In the genomic region with DNA sequence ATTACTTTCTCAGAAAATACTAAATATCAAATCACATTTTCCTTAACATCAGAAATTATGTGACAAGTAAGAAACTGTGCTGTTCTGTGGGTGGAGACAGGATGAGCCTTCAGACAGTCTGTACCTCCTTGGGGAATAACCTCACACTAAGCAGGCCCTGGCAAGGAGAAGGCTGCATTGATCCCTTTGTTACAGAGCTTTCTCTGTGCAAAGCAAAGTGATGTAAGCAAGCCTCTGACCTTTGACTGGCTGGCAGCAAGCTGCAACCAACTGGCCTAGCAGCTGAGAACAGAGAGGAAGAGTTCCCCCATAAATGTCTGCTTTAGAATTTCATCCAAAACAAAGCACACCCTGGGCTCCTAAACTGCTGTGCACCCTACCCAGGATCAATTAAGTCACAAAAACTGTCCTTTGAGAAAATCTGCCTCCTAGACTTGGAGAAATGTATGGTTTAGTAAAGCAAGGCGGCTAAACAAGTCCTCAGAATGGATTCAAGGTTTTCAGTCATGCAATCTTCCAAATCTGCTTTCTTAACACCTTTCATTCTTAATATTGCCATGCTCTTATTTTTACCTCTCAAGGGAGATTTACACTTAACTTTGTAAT, we compare ENCODE assay signal across 10 mouse cellular contexts. TPM values are rescaled to one million over a fixed set of nuclear protein-coding genes. Genes with fewer than 3 reads are reported as not detected.
DNase-seq lines count a peak whose midpoint lies in the region; ATAC-seq and TF ChIP-seq lines count a peak whose summit lies in the region.
"Had no signal": no experiment of that assay in that cellular context is flagged by ENCODE, and none has a peak within 500 bp of the region (broad histone marks: within the 10 kb centered on the region; RNA-seq: fewer than 3 reads in every experiment).

No protein-coding gene starts in this region.

- no peaks in the 10 kb centered on the region for H3K36me3 ChIP-seq in lung, embryonic 14.5 days (ENCODE audit: insufficient read depth)
- H3K36me3 ChIP-seq in embryonic facial prominence, embryonic 13.5 days = no peaks in the 10 kb centered on the region
- H3K36me3 ChIP-seq in kidney, embryonic 15.5 days = no peaks in the 10 kb centered on the region
- H3K36me3 ChIP-seq in neural tube, embryonic 14.5 days (ENCODE audit: control insufficient read depth, insufficient read depth, low read length) = no peaks in the 10 kb centered on the region

- no peak overlapping the region for H3K4me3 ChIP-seq in lung, embryonic 14.5 days (ENCODE audit: low read depth, low read length)
- H3K4me3 ChIP-seq in embryonic facial prominence, embryonic 13.5 days = no peak overlapping the region
- H3K4me3 ChIP-seq in kidney, embryonic 15.5 days (replicated peaks) = no peak overlapping the region
- no peak overlapping the region for H3K4me3 ChIP-seq in neural tube, embryonic 14.5 days (ENCODE audit: low read depth, low read length)

- no peak overlapping the region for H3K4me2 ChIP-seq in lung, embryonic 14.5 days
- H3K4me2 ChIP-seq in embryonic facial prominence, embryonic 13.5 days = no peak overlapping the region
- no peak overlapping the region for H3K4me2 ChIP-seq in kidney, embryonic 15.5 days
- H3K4me2 ChIP-seq in neural tube, embryonic 14.5 days (ENCODE audit: low read depth, low read length) = no peak overlapping the region

- H3K9me3 ChIP-seq in lung, embryonic 14.5 days (ENCODE audit: low read depth, low read length) = no peaks in the 10 kb centered on the region
- no peaks in the 10 kb centered on the region for H3K9me3 ChIP-seq in embryonic facial prominence, embryonic 13.5 days
- no peaks in the 10 kb centered on the region for H3K9me3 ChIP-seq in kidney, embryonic 15.5 days (replicated peaks)
- H3K9me3 ChIP-seq in neural tube, embryonic 14.5 days (ENCODE audit: control insufficient read depth, low read length) = no peaks in the 10 kb centered on the region

- peak; percentile 43 for DNase-seq in lung, embryonic 14.5 days
- no peak for DNase-seq in lung, postnatal 25 days (ENCODE audit: low spot score)
- DNase-seq in left cerebral cortex, adult 11 months (ENCODE audit: low spot score) = no peak
- DNase-seq in adrenal gland, adult 18-20 months (ENCODE audit: low spot score in 2 of 2) = no peak
- no peak for DNase-seq in right cerebral cortex, postnatal 14 days
- DNase-seq: cerebellum, postnatal 36 days had no signal

- H3K27ac ChIP-seq in lung, embryonic 14.5 days (ENCODE audit: low read depth) = no peak overlapping the region
- H3K27ac ChIP-seq in embryonic facial prominence, embryonic 13.5 days = peak overlapping the region; percentile 22; the same call in 1 of the 2 replicates
- H3K27ac ChIP-seq in kidney, embryonic 15.5 days = peak overlapping the region; percentile 19; the same call in 1 of the 2 replicates
- H3K27ac ChIP-seq in neural tube, embryonic 14.5 days (ENCODE audit: low read depth, low read length) = no peak overlapping the region

- WGBS in lung, embryonic 14.5 days = 81% methylated on average over 1 of the region's 1 CpGs
- 57% methylated on average over 1 of the region's 1 CpGs for WGBS in embryonic facial prominence, embryonic 13.5 days
- 91% methylated on average over 1 of the region's 1 CpGs for WGBS in kidney, embryonic 15.5 days
- 51% methylated on average over 1 of the region's 1 CpGs for WGBS in neural tube, embryonic 14.5 days

- no peak for TF ChIP-seq CTCF in lung, embryonic 14.5 days (IDR thresholded peaks at IDR 0.05; ENCODE audit: low read depth)

- no peak for ATAC-seq in lung, embryonic 14.5 days (ENCODE audit: insufficient read depth)
- ATAC-seq in embryonic facial prominence, embryonic 13.5 days (ENCODE audit: insufficient number of reproducible peaks, insufficient read depth, low FRiP score, low TSS enrichment, low read depth) = no peak
- no peak; the same call in 1 of the 2 replicates for ATAC-seq in kidney, embryonic 15.5 days (replicated peaks; ENCODE audit: low FRiP score)
- ATAC-seq in neural tube, embryonic 14.5 days (ENCODE audit: low read depth) = peak; percentile 51; the same call in 1 of the 2 replicates
- ATAC-seq: Patski had no signal

- H3K9ac ChIP-seq in lung, embryonic 14.5 days = no peak overlapping the region
- H3K9ac ChIP-seq in embryonic facial prominence, embryonic 13.5 days = no peak overlapping the region
- H3K9ac ChIP-seq in kidney, embryonic 15.5 days = no peak overlapping the region
- no peak overlapping the region for H3K9ac ChIP-seq in neural tube, embryonic 14.5 days (replicated peaks; ENCODE audit: low read depth, low read length)

- H3K27me3 ChIP-seq in lung, embryonic 14.5 days (ENCODE audit: insufficient read depth, low read length) = no peaks in the 10 kb centered on the region
- no peaks in the 10 kb centered on the region for H3K27me3 ChIP-seq in embryonic facial prominence, embryonic 13.5 days
- no peaks in the 10 kb centered on the region for H3K27me3 ChIP-seq in kidney, embryonic 15.5 days
- no peaks in the 10 kb centered on the region for H3K27me3 ChIP-seq in neural tube, embryonic 14.5 days (ENCODE audit: control insufficient read depth, insufficient read depth, low read length)
- H3K27me3 ChIP-seq: Patski had no signal

- no peaks in the 10 kb centered on the region for H3K4me1 ChIP-seq in lung, embryonic 14.5 days (ENCODE audit: insufficient read depth)
- peaks cover 3% of the 10 kb centered on the region; the same call in 1 of the 2 replicates for H3K4me1 ChIP-seq in embryonic facial prominence, embryonic 13.5 days
- peaks cover 10% of the 10 kb centered on the region for H3K4me1 ChIP-seq in kidney, embryonic 15.5 days
- no peaks in the 10 kb centered on the region for H3K4me1 ChIP-seq in neural tube, embryonic 14.5 days (ENCODE audit: control insufficient read depth, insufficient read depth, low read length)

RNA-seq across cellular contexts. Expression of a gene that starts 46.3 kb away (rescaled TPM):
- not detected in 2 replicates for polyA plus RNA-seq in lung, embryonic 14.5 days (2014; fragmentation: Nextera tagmentation; extraction: Ambion mirVana)
- not detected in 2 replicates for polyA plus RNA-seq in embryonic facial prominence, embryonic 13.5 days (2015; fragmentation: Nextera tagmentation; extraction: Ambion mirVana)
- polyA plus RNA-seq in kidney, embryonic 15.5 days (2015; fragmentation: Nextera tagmentation; extraction: Ambion mirVana) = not detected in 2 replicates
- not detected in 2 replicates for polyA plus RNA-seq in neural tube, embryonic 14.5 days (2014; fragmentation: Nextera tagmentation; extraction: Ambion mirVana)
- total RNA-seq in adrenal gland, adult 18-20 months (2021) = not detected
- polyA plus RNA-seq: Patski had no signal

RNA-seq across cellular contexts. Expression of a gene that starts 56.6 kb away (rescaled TPM):
- not detected in 2 replicates for polyA plus RNA-seq in lung, embryonic 14.5 days (2014; fragmentation: Nextera tagmentation; extraction: Ambion mirVana)
- not detected in 2 replicates for polyA plus RNA-seq in embryonic facial prominence, embryonic 13.5 days (2015; fragmentation: Nextera tagmentation; extraction: Ambion mirVana)
- not detected in 2 replicates for polyA plus RNA-seq in kidney, embryonic 15.5 days (2015; fragmentation: Nextera tagmentation; extraction: Ambion mirVana)
- not detected in 2 replicates for polyA plus RNA-seq in neural tube, embryonic 14.5 days (2014; fragmentation: Nextera tagmentation; extraction: Ambion mirVana)
- not detected for total RNA-seq in adrenal gland, adult 18-20 months (2021)
- polyA plus RNA-seq: Patski had no signal

Comparison
In these comparisons a context has a peak if more than half of its experiments do, and no peak if none do; other contexts are left out.
1. H3K27ac ChIP-seq: peak in embryonic facial prominence, embryonic 13.5 days (single experiment) and kidney, embryonic 15.5 days (single experiment); none in lung, embryonic 14.5 days (single experiment) and neural tube, embryonic 14.5 days (single experiment).